Mouse (Mus musculus): Measurements from ENCODE around the gene Prpsap1.
"Not testable (repeated sequence)": the region's sequence is repeated elsewhere in the genome, so short reads cannot be mapped to it uniquely, and the experiment has no call there.

The Prpsap1 gene

GRCm38 (mm10) chr11:116429862-116430613, 64.0 kb downstream of the Prpsap1 start:
- no peak for DNase-seq (ENCODE audit: low spot score)

- no peak for DNase-seq (ENCODE audit: low spot score)
Observed at GRCm38 (mm10) chr11:116428872-116429859, 64.8 kb downstream of the Prpsap1 start.

- no peak for DNase-seq (ENCODE audit: low spot score)
Observed at GRCm38 (mm10) chr11:116426852-116427575, 67.0 kb downstream of the Prpsap1 start.

GRCm38 (mm10) chr11:116426328-116426727, 67.7 kb downstream of the Prpsap1 start:
- not testable (repeated sequence) for DNase-seq (ENCODE audit: low spot score)

- no peak for DNase-seq (ENCODE audit: low spot score)
Observed at GRCm38 (mm10) chr11:116424621-116425407, 69.2 kb downstream of the Prpsap1 start.

GRCm38 (mm10) chr11:116423782-116424620, 70.0 kb downstream of the Prpsap1 start:
- DNase-seq (ENCODE audit: low spot score) = no peak

GRCm38 (mm10) chr11:116423214-116423613, 70.8 kb downstream of the Prpsap1 start:
- DNase-seq (ENCODE audit: low spot score) = no peak

GRCm38 (mm10) chr11:116422562-116422961, 71.4 kb downstream of the Prpsap1 start:
- no peak for DNase-seq (ENCODE audit: low spot score)

GRCm38 (mm10) chr11:116421102-116421501, 72.9 kb downstream of the Prpsap1 start:
- no peak for DNase-seq (ENCODE audit: low spot score)
